Mouse (Mus musculus): Measurements from ENCODE around the gene Wfdc5. TPM values are rescaled to one million over a fixed set of nuclear protein-coding genes. Genes with fewer than 3 reads are reported as not detected.
A peak's percentile ranks its signal among the peaks of the same experiment; 100 is the strongest.

The Wfdc5 gene
- polyA plus RNA-seq, 1 experiment from 2014 or later, result not detected

DNA sequence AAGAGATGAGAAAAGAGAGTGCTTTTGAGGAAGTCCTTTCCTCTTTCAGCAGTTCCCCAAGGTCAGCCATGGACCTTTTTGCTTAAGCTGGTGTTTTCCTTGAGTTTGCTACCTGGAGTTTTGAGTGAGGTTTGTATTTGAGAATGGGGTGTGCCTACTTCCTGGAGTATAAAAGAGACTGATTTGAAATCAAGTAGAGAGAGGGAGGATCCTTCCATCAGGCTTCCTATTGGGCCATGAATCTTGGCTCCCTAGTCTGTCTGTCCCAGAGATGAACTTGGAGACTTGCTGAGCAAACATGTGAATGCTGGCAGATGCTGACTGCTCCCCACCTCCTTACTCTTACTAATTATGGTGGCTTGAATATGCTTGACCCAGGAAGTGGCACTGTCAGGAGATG lies 9.7 kb upstream of the Wfdc5 start:
- Histone ChIP-seq H3K4me3 (no peak overlapping the region), H3K36me3 (no peaks in the 10 kb centered on the region), H3K9me3 (replicated peaks) (no peaks in the 10 kb centered on the region), H3K27ac (no peak overlapping the region), H3K27me3 (ENCODE audit: low read depth, poor library complexity, severe bottlenecking) (no peaks in the 10 kb centered on the region), H3K4me1 (no peaks in the 10 kb centered on the region)
- DNase-seq (ENCODE audit: low spot score), result no peak

GRCm38 (mm10) chr2:164190576-164190975 lies 8.0 kb upstream of the Wfdc5 start, which contains the start of gene Wfdc12:
Gene Wfdc12, minus strand, starts transcription at chr2:164190608.
- WGBS, result 92% methylated on average over 6 of the region's 6 CpGs
- H3K9me3 ChIP-seq (replicated peaks), result no peaks in the 10 kb centered on the region
- H3K36me3 ChIP-seq, result no peaks in the 10 kb centered on the region
- no peak for DNase-seq (ENCODE audit: low spot score)
- no peaks in the 10 kb centered on the region for H3K27me3 ChIP-seq (ENCODE audit: low read depth, poor library complexity, severe bottlenecking)
- H3K4me3 ChIP-seq, result no peak within 1 kb of the TSS
- no peak within 1 kb of the TSS for H3K27ac ChIP-seq
- H3K4me1 ChIP-seq, result no peaks in the 10 kb centered on the region

GRCm38 (mm10) chr2:164188722-164189121 lies 6.2 kb upstream of the Wfdc5 start:
- WGBS, result 34% methylated on average over 5 of the region's 5 CpGs
- H3K4me3 ChIP-seq, result no peak overlapping the region
- DNase-seq (ENCODE audit: low spot score), result no peak
- H3K27ac ChIP-seq, result no peak overlapping the region
- H3K36me3 ChIP-seq, result no peaks in the 10 kb centered on the region
- no peaks in the 10 kb centered on the region; the same call in 1 of the 2 replicates for H3K4me1 ChIP-seq
- H3K9me3 ChIP-seq (replicated peaks), result no peaks in the 10 kb centered on the region
- H3K27me3 ChIP-seq (ENCODE audit: low read depth, poor library complexity, severe bottlenecking), result no peaks in the 10 kb centered on the region

GRCm38 (mm10) chr2:164184145-164184719 lies 1.7 kb upstream of the Wfdc5 start:
- H3K27me3 ChIP-seq (ENCODE audit: low read depth, poor library complexity, severe bottlenecking), result no peaks in the 10 kb centered on the region
- no peak overlapping the region for H3K4me3 ChIP-seq
- H3K36me3 ChIP-seq, result no peaks in the 10 kb centered on the region
- no peak for DNase-seq (ENCODE audit: low spot score)
- no peaks in the 10 kb centered on the region for H3K9me3 ChIP-seq (replicated peaks)
- WGBS, result 47% methylated on average over 9 of the region's 9 CpGs
- no peak overlapping the region for H3K27ac ChIP-seq
- H3K4me1 ChIP-seq, result no peaks in the 10 kb centered on the region; the same call in 1 of the 2 replicates

GRCm38 (mm10) chr2:164183340-164183739 lies 798 bp upstream of the Wfdc5 start:
- H3K9me3 ChIP-seq (replicated peaks), result no peaks in the 10 kb centered on the region
- 71% methylated on average over 9 of the region's 9 CpGs for WGBS
- H3K4me1 ChIP-seq, result no peaks in the 10 kb centered on the region; the same call in 1 of the 2 replicates
- no peak for DNase-seq (ENCODE audit: low spot score)
- no peak overlapping the region for H3K27ac ChIP-seq
- H3K4me3 ChIP-seq, result no peak overlapping the region
- no peaks in the 10 kb centered on the region for H3K36me3 ChIP-seq
- H3K27me3 ChIP-seq (ENCODE audit: low read depth, poor library complexity, severe bottlenecking), result peaks cover 2% of the 10 kb centered on the region; the same call in 1 of the 2 replicates

DNA sequence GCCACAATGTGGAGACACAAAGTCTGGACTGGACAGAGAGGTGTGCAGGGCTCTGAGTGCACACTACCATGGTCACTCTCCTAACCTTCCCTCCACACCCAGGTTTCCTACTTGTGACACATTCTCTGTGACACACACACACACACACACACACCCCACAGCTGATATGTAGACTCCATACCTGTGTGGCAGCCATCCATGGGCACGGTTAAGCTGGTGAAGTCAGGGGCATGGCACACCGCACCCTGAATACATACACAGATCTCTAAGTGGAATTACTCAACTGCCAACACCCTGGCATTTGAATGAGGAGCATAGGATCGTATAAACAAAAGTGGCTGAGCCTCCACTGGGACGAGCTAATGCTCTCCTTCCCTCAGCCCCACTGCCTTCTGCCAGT lies 1.8 kb downstream of the Wfdc5 start:
- Histone ChIP-seq H3K27ac (no peak overlapping the region), H3K4me1 (no peaks in the 10 kb centered on the region; the same call in 1 of the 2 replicates), H3K27me3 (ENCODE audit: low read depth, poor library complexity, severe bottlenecking) (peaks cover 18% of the 10 kb centered on the region; the same call in 1 of the 2 replicates), H3K36me3 (no peaks in the 10 kb centered on the region), H3K4me3 (no peak overlapping the region), H3K9me3 (replicated peaks) (no peaks in the 10 kb centered on the region)
- 86% methylated on average over 4 of the region's 4 CpGs for WGBS
- DNase-seq (ENCODE audit: low spot score), result no peak

- Histone ChIP-seq H3K4me1 (no peaks in the 10 kb centered on the region; the same call in 1 of the 2 replicates), H3K36me3 (no peaks in the 10 kb centered on the region), H3K9me3 (replicated peaks) (no peaks in the 10 kb centered on the region), H3K27ac (no peak overlapping the region), H3K4me3 (no peak overlapping the region), H3K27me3 (ENCODE audit: low read depth, poor library complexity, severe bottlenecking) (peaks cover 21% of the 10 kb centered on the region; the same call in 1 of the 2 replicates)
- no peak for DNase-seq (ENCODE audit: low spot score)
- WGBS, result 35% methylated on average over 3 of the region's 3 CpGs
These were observed 2.4 kb downstream of the Wfdc5 start for GRCm38 (mm10) chr2:164180124-164180523.

DNA sequence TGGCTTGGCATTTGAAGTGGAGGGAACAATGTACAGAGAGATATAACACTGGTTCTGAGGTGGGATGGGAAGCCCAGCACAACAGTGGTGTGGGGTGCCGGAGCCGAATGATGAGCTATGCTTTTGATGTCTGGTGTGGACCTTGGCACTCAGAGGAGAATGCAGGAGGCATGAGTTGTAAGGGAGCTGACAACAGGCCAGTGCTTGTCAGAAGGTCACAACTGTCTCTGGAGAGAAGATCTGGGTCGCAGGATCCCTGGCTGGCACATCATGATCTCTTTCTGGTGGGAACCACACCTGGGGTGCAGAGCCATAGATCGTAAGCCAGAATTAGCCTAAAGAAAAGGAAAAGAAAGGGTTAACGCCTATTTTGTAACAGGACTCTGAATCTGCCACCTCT lies 4.7 kb downstream of the Wfdc5 start:
- 80% methylated on average over 5 of the region's 5 CpGs for WGBS
- peaks cover 44% of the 10 kb centered on the region for H3K27me3 ChIP-seq (ENCODE audit: low read depth, poor library complexity, severe bottlenecking)
- DNase-seq (ENCODE audit: low spot score), result no peak

DNA sequence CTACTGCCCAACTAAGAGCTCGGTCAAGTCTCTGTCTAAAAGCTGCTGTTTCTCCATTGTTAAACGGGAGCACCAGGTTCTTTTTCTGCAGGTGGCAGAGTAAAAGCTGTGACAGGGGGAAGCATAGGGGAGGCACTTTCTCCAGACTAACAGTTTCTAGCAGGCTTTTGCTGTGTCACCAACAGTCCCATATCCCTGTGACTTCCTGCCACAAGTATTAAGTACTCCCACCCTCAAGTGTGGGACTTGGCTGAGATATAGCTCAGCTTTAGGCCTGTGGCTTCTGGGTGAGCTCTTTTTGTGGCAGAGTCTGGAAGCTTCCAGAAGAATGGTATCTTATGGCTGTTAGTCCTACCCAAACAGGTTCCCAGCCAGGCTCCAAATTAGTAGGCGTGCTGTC lies 6.7 kb downstream of the Wfdc5 start:
- H3K4me3 ChIP-seq, result no peak overlapping the region
- DNase-seq (ENCODE audit: low spot score), result no peak
- H3K4me1 ChIP-seq, result peaks cover 11% of the 10 kb centered on the region
- H3K36me3 ChIP-seq, result no peaks in the 10 kb centered on the region
- WGBS, result 83% methylated on average over 3 of the region's 3 CpGs
- peaks cover 64% of the 10 kb centered on the region for H3K27me3 ChIP-seq (ENCODE audit: low read depth, poor library complexity, severe bottlenecking)
- H3K27ac ChIP-seq, result no peak overlapping the region
- no peaks in the 10 kb centered on the region for H3K9me3 ChIP-seq (replicated peaks)

More for the DNA sequence above, 4.7 kb downstream of the Wfdc5 start:
- H3K4me3 ChIP-seq, result no peak overlapping the region
- no peaks in the 10 kb centered on the region for H3K4me1 ChIP-seq
- no peaks in the 10 kb centered on the region for H3K36me3 ChIP-seq
- H3K27ac ChIP-seq, result no peak overlapping the region
- H3K9me3 ChIP-seq (replicated peaks), result no peaks in the 10 kb centered on the region

DNA sequence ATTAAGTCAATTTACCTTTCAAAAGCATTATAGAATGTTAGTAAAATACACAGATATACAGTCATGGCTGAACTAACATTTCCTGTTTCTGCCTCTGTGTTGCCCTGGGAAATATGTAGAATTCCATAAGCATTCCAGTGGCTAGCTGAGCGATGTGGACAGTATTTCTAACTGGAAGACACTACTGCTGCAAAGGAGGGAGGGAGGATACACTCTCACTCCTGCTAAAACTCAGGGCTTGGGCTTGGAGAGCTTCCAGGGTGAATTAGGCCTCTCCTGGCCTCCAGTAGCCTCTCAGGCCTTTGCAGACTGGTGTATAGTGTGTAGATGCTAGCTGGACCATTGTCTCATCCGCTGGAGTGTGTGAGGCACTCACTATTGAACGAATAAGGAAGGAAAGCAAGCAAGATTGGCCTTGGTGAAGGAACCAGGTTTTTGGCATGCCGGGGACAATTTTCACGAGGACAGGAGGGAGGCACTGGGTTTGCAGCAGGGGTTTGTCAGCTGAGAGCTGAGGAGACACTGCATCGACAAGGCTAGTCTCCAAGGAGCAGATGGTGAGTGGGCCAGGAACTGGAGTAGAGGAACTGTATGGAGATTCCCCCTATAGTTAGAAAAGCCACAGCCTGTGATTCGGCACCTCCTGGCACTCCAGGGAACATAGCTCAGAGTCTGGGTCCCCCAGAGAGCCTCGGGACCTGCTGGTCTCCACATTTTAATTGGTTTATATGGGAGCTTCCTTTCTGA lies 7.7 kb downstream of the Wfdc5 start:
- DNase-seq (ENCODE audit: low spot score), result no peak
- Histone ChIP-seq H3K27me3 (ENCODE audit: low read depth, poor library complexity, severe bottlenecking) (peaks cover 74% of the 10 kb centered on the region), H3K36me3 (no peaks in the 10 kb centered on the region), H3K4me1 (peaks cover 15% of the 10 kb centered on the region), H3K9me3 (replicated peaks) (no peaks in the 10 kb centered on the region), H3K4me3 (no peak overlapping the region), H3K27ac (no peak overlapping the region)
- WGBS, result 76% methylated on average over 8 of the region's 8 CpGs

GRCm38 (mm10) chr2:164173394-164173793 lies 9.1 kb downstream of the Wfdc5 start:
- DNase-seq (ENCODE audit: low spot score), result no peak
- no peak overlapping the region for H3K4me3 ChIP-seq
- 73% methylated on average over 3 of the region's 3 CpGs for WGBS
- peaks cover 20% of the 10 kb centered on the region for H3K4me1 ChIP-seq
- no peaks in the 10 kb centered on the region for H3K36me3 ChIP-seq
- peaks cover 87% of the 10 kb centered on the region for H3K27me3 ChIP-seq (ENCODE audit: low read depth, poor library complexity, severe bottlenecking)
- no peak overlapping the region for H3K27ac ChIP-seq
- no peaks in the 10 kb centered on the region for H3K9me3 ChIP-seq (replicated peaks)

DNA sequence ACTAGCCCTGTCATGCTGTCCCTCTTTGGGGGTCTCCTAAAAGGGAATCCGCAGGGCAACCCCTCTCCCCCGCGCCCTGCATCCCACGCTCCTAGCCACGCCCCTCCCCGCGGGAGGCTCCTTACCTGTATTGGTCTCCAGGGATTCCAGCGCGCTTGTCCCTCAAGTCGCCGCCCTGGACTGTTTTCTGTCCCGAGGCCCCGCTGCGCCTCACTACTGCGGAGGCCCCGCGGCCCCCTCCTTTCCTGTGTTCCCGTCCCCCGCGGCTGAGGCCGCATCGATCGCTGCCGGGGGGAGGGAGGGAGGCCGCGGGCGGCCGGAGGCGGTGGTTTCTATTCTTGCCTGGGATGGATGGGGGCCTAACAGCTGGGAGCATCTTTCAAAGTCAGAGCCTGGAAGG lies 11.6 kb downstream of the Wfdc5 start, which contains the start of gene Kcns1:
Gene Kcns1 (minus strand): TSS at position 212 of the 400 bp plus-strand sequence.
- DNase-seq (ENCODE audit: low spot score), result peak; percentile 42

GRCm38 (mm10) chr2:164170326-164170725 lies 12.2 kb downstream of the Wfdc5 start:
- Histone ChIP-seq H3K27ac (no peak overlapping the region), H3K36me3 (no peaks in the 10 kb centered on the region), H3K27me3 (ENCODE audit: low read depth, poor library complexity, severe bottlenecking) (peaks cover 100% of the 10 kb centered on the region), H3K4me1 (peaks cover 28% of the 10 kb centered on the region), H3K4me3 (peak overlapping the region; percentile 49; the same call in 1 of the 2 replicates), H3K9me3 (replicated peaks) (no peaks in the 10 kb centered on the region)
- WGBS, result 4% methylated on average over 11 of the region's 11 CpGs
- DNase-seq (ENCODE audit: low spot score), result peak; percentile 37

More for the DNA sequence above, 11.6 kb downstream of the Wfdc5 start, which contains the start of gene Kcns1:
- H3K36me3 ChIP-seq, result no peaks in the 10 kb centered on the region
- H3K4me3 ChIP-seq, result peak within 1 kb of the TSS; percentile 49
- no peaks in the 10 kb centered on the region for H3K9me3 ChIP-seq (replicated peaks)
- WGBS, result under 1% methylated on average over 29 of the region's 29 CpGs
- peaks cover 28% of the 10 kb centered on the region for H3K4me1 ChIP-seq
- no peak within 1 kb of the TSS; the same call in 1 of the 2 replicates for H3K27ac ChIP-seq
- H3K27me3 ChIP-seq (ENCODE audit: low read depth, poor library complexity, severe bottlenecking), result peaks cover 97% of the 10 kb centered on the region

All from limb, embryonic 10.5 days (tissue).